Mouse (Mus musculus): ENCODE results near the gene Tnfrsf11a.
"Not testable (repeated sequence)": the region's sequence is repeated elsewhere in the genome, so short reads cannot be mapped to it uniquely, and the experiment has no call there.

Tnfrsf11a gene

GRCm38 (mm10) chr1:105786731-105787357, 6.3 kb downstream of the Tnfrsf11a start:
- DNase-seq, result peak; percentile 56 to 63

GRCm38 (mm10) chr1:105790103-105790502, 9.6 kb downstream of the Tnfrsf11a start:
- no peak for DNase-seq

- no peak for DNase-seq
Observed at GRCm38 (mm10) chr1:105794670-105795069, 14.2 kb downstream of the Tnfrsf11a start.

GRCm38 (mm10) chr1:105795705-105796104, 15.2 kb downstream of the Tnfrsf11a start:
- DNase-seq, result no peak

- DNase-seq, result no peak
Observed at GRCm38 (mm10) chr1:105800570-105800969, 20.1 kb downstream of the Tnfrsf11a start.

GRCm38 (mm10) chr1:105801252-105801651, 20.7 kb downstream of the Tnfrsf11a start:
- no peak for DNase-seq

- DNase-seq, result peak in 1 of 2 experiments; percentile 19
Observed at GRCm38 (mm10) chr1:105802941-105803340, 22.4 kb downstream of the Tnfrsf11a start.

- DNase-seq, result no peak
Observed at GRCm38 (mm10) chr1:105804285-105804684, 23.8 kb downstream of the Tnfrsf11a start.

GRCm38 (mm10) chr1:105805565-105805964, 25.0 kb downstream of the Tnfrsf11a start:
- DNase-seq, result no peak

- no peak for DNase-seq
Observed at GRCm38 (mm10) chr1:105807028-105807722, 26.7 kb downstream of the Tnfrsf11a start.

- not testable (repeated sequence) for DNase-seq
Observed at GRCm38 (mm10) chr1:105812027-105812426, 31.5 kb downstream of the Tnfrsf11a start.

- DNase-seq, result no peak
Observed at GRCm38 (mm10) chr1:105812960-105813708, 32.6 kb downstream of the Tnfrsf11a start.

- DNase-seq, result no peak
Observed at GRCm38 (mm10) chr1:105813709-105814061, 33.2 kb downstream of the Tnfrsf11a start.

- no peak for DNase-seq
Observed at GRCm38 (mm10) chr1:105814402-105815270, 34.1 kb downstream of the Tnfrsf11a start.

GRCm38 (mm10) chr1:105815310-105815709, 34.8 kb downstream of the Tnfrsf11a start:
- no peak for DNase-seq

GRCm38 (mm10) chr1:105815736-105816135, 35.2 kb downstream of the Tnfrsf11a start:
- no peak for DNase-seq

GRCm38 (mm10) chr1:105819031-105819430, 38.5 kb downstream of the Tnfrsf11a start:
- no peak for DNase-seq

- DNase-seq, result no peak
Observed at GRCm38 (mm10) chr1:105819740-105820139, 39.2 kb downstream of the Tnfrsf11a start.

GRCm38 (mm10) chr1:105824356-105824755, 43.8 kb downstream of the Tnfrsf11a start:
- DNase-seq, result no peak

- DNase-seq, result no peak
Observed at GRCm38 (mm10) chr1:105824980-105825379, 44.5 kb downstream of the Tnfrsf11a start.

- DNase-seq, result no peak
Observed at GRCm38 (mm10) chr1:105827374-105827773, 46.9 kb downstream of the Tnfrsf11a start.

GRCm38 (mm10) chr1:105827786-105828345, 47.3 kb downstream of the Tnfrsf11a start:
- DNase-seq, result no peak

Data from lung, adult 18-20 months (tissue).